Mouse (Mus musculus) forelimb bud, embryonic 11.5 days (tissue): ENCODE data around the gene Pln.

Experiments used
- DNase-seq: peaks from one replicate; pipeline ENCODE4 v3.0.0-alpha.2; 2012; ENCODE audit warnings: low read depth, low spot score

The Pln gene

GRCm38 (mm10) chr10:53364311-53364710 is 26.8 kb downstream of the Pln start:
- no peak for DNase-seq

- no peak for DNase-seq
These were observed 29.8 kb downstream of the Pln start for GRCm38 (mm10) chr10:53367265-53367664.

GRCm38 (mm10) chr10:53373885-53374578 is 36.6 kb downstream of the Pln start:
- no peak for DNase-seq

GRCm38 (mm10) chr10:53377096-53377495 is 39.6 kb downstream of the Pln start:
- DNase-seq: no peak

GRCm38 (mm10) chr10:53378296-53378695 is 40.8 kb downstream of the Pln start:
- no peak for DNase-seq

- DNase-seq: peak; percentile 54
These were observed 41.7 kb downstream of the Pln start for GRCm38 (mm10) chr10:53378981-53379708.

- DNase-seq: peak; percentile 78
These were observed 42.2 kb downstream of the Pln start, which contains the start of gene Cep85l for GRCm38 (mm10) chr10:53379709-53380106. Gene Cep85l, minus strand, starts transcription at chr10:53379947.

GRCm38 (mm10) chr10:53382696-53383365 is 45.4 kb downstream of the Pln start:
- no peak for DNase-seq

GRCm38 (mm10) chr10:53384896-53385295 is 47.4 kb downstream of the Pln start:
- DNase-seq: no peak

- no peak for DNase-seq
These were observed 48.0 kb downstream of the Pln start for GRCm38 (mm10) chr10:53385438-53385837.

- DNase-seq: no peak
These were observed 50.9 kb downstream of the Pln start for GRCm38 (mm10) chr10:53388227-53388920.

GRCm38 (mm10) chr10:53394923-53395629 is 57.6 kb downstream of the Pln start:
- no peak for DNase-seq
